Mouse (Mus musculus) embryo, embryonic 9.5 days (tissue): ENCODE data around the gene Morc1.

ENCODE experiments used
- DNase-seq: peaks from one replicate; pipeline ENCODE4 v3.0.0-alpha.2; 2017; ENCODE audit errors: extremely low spot score

The Morc1 gene

DNA sequence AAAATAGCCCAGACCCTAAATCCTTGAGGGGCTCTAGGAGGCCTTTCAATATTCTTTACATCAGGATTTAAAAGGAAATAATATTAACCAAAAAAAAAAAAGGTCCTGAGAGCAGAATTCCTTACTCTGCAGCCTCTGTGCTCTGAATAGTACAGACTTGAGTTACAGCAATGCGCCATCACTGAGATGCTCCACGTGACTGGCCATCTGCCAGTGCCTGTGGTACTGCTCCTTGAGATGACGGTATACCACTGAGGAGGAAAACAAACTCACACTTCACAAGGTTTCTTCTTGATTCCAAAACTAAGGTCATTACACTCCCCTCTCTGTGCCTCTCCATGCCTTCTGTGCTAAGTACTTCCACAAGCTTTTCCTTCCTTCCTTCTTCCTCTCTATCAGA is 195.1 kb downstream of the Morc1 start:
- no peak for DNase-seq

DNA sequence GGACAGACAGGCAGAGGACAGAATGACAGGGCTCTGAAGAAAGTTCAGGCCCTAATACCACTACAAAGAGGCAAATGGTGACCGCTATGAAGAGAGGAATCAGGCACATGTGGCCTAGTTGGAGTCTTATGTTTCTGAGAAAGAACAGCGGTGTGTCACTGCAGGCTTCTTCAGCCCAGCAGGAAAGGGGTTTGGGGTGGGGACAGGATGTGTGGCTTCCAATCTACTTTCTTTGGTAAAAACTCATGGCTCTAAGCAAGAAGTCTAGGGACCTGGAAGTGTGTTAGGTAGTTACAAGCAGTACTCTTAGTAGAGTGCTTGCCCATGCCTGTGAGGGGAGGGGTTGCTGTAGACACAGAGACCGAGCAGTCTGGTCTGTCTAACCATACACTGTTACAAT is 196.3 kb downstream of the Morc1 start:
- DNase-seq: no peak

DNA sequence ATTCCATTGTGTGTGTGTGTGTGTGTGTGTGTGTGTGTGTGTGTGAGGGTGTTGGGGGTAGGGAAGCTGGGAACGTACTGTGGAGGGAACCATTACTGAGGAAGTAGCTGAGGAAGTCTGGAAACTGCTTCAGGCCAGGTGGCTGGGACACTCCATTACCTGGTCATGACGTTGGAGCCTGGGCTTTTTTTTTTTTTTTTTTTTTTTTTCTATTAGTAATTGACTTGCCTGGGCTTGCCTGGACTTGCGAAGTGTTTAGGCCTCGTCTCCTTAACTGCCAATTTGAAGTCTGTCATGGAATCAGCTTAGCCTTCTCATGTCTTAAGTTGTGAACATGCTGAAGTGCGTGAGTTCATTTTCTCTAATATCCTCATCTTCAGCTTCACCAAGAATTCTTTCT is 198.7 kb downstream of the Morc1 start:
- no peak for DNase-seq

DNA sequence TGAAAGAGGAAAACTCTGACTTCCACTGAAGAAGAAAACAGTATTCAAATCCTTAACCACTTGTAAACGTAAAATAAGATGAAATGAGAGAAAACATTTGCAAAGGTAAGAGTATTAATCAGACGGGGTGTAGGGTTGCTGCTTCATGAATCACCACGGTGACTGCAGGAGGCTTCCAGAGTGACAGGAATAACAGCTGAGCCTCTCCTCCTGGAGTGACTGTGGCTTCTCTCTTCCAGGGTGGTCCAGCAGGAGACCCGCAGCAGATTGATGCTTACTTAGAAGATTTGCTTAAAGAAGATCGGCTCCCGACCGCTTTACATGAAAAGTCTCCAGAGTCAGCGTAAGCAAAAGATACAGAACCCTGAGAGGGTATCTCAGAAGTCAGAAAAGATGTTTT is 199.4 kb downstream of the Morc1 start:
- no peak for DNase-seq

DNA sequence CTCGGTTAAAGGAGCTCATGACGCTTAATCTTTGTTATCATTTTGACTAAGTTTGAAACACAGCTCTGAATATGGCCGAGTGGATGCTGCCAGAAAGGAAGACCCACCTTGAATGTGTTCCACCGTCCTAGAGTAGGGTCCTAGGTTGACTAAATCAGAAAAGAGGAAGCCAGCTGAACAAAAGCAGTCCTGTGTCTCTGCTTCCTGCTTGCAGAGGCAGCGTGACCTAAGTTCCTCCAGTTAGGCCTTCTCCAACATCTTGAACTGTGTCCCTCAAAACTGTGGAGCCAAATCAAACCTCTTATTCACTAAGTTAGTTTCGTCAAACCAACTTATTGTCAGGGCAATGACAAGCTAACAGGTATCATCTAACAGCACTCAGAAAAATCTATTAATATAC is 201.3 kb downstream of the Morc1 start:
- no peak for DNase-seq

DNA sequence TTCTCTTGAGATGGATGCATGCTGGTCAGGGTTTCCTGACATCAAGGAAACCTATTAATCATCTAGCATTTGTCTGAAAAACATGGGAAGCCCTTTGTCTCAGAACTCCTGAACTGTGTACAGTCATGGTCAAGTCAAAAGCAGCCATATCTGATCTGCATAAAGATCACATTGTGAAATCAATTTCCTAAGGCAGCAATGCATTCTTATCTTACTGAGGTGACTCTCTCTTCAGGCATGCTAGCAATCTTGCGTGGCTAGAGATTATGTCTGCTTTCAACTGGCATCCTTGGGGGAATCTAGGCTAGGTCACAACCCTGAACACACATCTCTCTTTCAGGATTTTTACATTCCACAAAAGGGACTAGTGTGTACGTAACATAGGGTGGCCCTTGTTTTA is 215.2 kb downstream of the Morc1 start:
- no peak for DNase-seq

DNA sequence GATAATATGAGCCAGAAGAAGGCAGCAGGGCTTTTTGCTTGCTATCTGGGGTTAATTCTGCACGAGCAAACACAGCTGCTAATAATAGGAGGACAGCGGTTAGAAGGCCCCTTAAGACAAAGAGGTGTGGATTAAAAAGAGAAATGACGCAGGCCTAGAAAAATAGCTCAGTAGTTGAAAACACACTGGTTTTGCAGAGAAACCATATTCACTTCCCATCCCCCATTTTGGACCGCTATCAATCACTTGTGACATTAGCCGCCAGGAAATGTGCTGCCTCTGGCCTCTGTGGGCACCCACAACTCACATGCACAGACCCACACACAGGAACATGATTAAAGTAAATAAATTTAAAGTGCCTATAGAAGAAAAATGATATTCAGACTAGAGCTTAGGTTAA is 240.7 kb downstream of the Morc1 start:
- DNase-seq: no peak

DNA sequence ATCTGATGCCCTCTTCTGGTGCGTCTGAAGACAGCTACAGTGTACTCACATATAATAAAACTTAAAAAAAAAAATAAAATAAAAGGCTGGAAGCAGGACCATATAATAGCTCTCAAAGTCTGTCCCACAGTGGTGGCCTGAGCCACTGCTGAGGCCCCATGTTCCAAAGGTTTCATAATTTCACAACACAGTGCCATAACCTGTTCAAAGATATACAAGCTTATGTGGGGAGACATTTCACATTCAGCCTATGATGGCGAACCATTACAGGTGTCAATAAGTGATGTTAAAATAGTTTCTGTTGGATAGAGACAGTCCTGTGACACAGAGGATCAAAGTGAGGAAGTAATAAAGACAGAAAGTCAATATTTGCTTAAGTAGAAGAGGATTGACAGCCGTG is 241.6 kb downstream of the Morc1 start:
- no peak for DNase-seq

DNA sequence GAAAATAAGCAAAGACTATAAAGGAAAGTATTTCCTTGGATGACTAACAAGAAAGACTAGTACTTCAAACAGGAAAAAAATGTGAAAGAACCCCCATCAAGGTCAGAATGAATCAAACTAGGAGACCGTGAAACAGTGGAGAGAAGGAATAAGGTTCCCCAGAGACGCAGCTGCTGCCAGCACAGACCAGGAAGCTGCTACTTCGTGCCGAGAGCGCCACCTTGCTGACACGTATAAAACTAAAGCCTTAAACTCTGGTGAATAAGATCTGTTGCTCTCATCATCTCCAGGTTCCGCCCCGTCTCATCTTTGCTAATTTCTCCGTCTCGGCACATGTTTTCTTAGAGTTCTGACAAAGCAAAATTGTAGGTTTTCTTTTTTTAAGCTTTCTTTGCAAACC is 244.6 kb downstream of the Morc1 start:
- peak; percentile 66 for DNase-seq

DNA sequence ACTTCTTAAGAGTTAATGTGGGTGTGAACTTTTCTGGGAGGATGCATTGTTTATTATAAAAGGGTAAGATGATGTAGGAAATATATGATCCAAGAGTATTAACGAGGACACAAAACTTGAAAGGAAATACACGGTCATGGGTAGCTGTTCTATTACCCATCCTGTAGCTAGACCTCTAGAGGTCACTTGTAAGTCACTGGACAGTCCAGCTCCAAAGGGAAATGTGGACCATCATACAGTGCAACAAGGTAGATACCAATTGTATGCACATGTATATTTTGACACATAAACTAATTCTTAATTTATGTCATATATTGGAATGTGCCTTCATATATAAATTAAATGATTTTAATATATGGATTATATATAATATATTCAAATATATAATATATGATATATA is 245.2 kb downstream of the Morc1 start:
- DNase-seq: no peak

DNA sequence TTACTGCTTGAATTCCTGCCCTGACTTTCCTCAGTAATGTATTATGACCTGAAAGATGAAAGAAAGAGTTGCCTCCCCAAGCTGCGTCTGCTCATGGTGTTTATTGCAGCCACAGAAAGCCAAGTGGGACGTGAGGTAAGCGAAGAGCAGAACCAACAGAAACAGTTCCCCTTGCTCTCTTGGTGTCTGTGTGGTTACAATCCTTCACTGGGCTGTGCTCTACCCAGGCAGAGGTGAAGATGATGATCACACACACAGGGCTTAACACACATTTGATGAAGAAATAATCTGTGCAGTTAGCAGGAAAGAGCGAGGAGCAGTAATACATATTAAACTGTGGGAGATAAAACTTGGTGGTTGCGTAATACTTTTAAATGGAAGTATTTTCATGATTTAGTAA is 246.3 kb downstream of the Morc1 start:
- no peak for DNase-seq

DNA sequence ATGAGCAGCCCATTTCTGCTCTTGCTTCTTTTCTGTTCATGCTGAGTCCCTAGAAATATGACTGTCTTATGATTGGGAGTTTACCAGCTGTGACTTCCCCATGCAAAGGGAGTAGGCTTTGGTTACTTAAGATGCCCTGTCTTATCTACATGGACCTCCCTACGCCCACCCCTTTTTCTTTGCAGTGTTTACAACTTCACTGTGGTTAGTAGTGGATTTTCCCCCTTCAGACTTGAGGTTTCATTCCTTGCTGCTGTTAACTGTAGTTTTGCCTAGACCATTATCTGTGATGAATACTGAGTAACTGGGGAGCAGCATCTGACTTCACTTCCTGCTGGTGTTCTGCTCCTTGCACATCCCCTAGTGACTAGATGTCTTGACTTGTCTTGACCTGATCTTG is 247.0 kb downstream of the Morc1 start:
- no peak for DNase-seq
